Mouse (Mus musculus) lung, postnatal 25 days (tissue): ENCODE results near the gene Mical2.

Experiments
- DNase-seq: peaks from one replicate; pipeline ENCODE4 v3.0.0; 2022; ENCODE audit warnings: low spot score

The Mical2 gene

GRCm38 (mm10) chr7:112209621-112210020, 16.0 kb upstream of the Mical2 start:
- no peak for DNase-seq

- DNase-seq, result peak; percentile 90
Measured at GRCm38 (mm10) chr7:112212921-112213721, 12.5 kb upstream of the Mical2 start.

GRCm38 (mm10) chr7:112215871-112216270, 9.8 kb upstream of the Mical2 start:
- DNase-seq, result no peak

GRCm38 (mm10) chr7:112216720-112217119, 8.9 kb upstream of the Mical2 start:
- DNase-seq, result no peak

GRCm38 (mm10) chr7:112217208-112217607, 8.4 kb upstream of the Mical2 start:
- peak; percentile 80 for DNase-seq

- no peak for DNase-seq
Measured at GRCm38 (mm10) chr7:112222733-112223524, 2.7 kb upstream of the Mical2 start.

DNA sequence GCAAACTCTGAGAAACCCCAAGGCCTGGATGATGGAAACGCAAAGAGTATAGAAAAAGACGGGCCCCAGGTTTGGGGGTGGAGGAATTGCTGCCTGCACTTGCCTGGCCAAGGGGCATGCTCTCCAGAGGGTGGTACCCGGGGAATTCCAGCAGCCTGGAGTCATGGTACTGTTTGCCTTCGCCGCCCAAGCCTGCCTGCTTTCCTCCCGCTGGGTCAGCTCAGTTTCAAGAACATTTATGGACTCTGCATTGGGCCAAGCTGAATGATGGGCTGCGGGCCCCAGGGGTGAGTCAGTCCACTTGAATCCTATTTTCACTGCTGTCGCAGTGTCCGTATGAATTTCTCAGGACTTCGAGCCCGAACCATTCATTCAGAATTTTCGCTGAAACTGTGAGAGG, 802 bp upstream of the Mical2 start:
- DNase-seq, result no peak

GRCm38 (mm10) chr7:112226446-112227265, 1.0 kb downstream of the Mical2 start:
- DNase-seq, result peak; percentile 76

GRCm38 (mm10) chr7:112227266-112227562, 1.6 kb downstream of the Mical2 start:
- no peak for DNase-seq

- DNase-seq, result no peak
Measured at GRCm38 (mm10) chr7:112228827-112229498, 3.3 kb downstream of the Mical2 start.

DNA sequence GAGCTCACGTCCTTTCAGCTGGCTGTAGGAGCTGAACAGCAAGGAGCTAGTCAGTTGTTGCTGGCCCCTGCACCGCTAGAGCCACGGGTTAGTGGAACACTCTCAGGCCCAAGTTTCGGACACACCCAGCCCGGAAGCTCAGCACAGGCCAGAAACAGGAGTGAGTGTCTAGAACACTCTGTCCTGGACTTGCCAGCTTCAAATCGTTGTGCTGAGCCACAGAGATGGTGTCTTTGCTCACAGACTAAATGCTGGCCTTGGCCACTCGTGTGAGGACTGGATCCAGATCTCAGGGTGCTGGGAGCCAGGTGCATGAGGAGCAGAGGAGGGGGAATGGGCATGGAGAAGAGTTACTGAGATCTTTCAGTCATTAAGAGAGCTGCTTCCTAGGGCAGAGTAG, 6.1 kb downstream of the Mical2 start:
- DNase-seq, result peak; percentile 75

DNA sequence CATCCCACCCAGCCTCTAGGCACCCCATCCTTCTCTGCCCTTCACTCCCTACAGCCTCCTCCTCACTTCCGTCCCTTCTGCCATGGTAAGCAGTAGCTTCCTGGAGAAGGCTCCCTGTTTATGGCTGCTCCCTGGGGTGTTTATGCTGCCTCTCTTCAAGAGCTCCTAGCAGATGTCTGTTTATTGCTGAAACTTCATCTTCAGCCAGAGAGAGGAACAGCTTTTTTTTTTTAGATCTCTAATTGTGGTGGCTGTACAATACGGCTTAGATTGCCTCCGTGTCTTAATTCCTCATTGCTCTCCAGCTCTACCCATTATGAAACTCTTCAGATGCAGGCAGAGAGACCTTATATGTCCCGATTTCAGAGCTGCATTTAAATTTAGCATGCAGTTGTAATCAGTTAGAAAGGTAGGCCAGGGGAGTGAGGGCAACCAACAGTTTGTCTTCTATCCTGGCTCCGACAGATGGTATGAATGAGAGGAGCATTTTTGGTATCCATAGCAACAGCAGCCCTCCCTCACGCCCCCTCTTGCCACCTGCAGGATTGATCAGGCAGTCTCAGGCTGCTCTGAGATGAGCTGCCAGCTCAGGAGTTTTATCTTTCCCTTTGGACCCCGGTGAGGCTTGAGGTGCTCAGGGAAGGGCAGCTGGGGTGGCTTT, 7.8 kb downstream of the Mical2 start:
- peak; percentile 70 for DNase-seq

DNA sequence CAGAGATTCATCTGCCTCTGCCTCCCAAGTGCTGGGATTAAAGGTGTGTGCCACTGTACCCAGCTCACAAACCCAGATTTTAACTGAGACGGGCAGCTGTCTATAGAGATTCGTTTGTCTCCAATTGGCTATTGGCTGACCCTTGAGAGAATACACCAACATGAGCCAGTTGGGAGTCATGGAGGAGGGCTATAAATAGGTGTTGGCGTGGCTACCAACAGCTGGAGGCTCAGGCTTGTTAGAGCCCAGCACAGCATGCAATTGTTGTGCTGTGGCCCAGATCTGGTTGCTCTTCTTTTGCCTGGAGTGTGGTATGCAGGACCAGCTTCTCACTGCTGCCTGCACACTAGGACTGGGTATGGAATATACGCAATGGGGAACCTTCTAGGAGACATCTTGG, 8.8 kb downstream of the Mical2 start:
- DNase-seq, result no peak

DNA sequence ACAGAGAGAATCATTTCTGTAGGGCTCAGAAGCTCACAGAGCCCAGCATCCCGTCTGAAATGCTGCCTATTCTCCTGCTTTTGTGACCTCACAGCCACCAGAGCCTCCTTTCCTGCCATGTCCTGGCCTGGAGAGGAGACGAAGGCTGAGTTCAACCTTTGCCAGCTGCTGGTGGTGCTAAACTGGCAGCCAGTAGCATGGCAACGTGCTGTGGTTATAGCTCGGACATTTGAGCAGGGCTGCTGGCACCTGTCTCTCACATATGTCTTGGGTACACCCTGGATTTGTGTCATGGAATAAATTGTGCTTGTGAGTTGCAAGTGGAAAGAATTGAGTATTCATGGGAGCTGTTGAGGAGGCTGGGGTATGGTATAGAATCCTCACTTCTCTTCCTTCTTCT, 9.8 kb downstream of the Mical2 start:
- DNase-seq, result no peak

DNA sequence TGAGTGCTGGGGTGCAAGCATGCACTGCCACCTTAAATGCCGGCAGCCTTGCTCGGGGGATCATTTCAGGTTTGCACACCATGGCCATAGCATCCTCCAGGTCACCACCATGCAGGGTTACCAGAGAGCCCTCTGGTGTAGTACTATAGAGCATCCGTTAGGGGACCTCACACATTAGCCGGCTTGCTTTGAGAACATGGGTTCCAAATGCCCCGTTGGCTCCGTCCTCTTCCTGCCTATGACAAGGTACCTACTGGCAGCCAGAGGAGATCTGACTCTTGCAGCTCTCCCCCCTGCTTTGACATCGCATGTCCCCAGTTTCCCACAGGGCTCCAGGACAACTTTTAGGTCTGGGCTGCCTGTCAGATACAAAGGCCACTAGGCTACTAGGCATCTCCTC, 11.6 kb downstream of the Mical2 start:
- no peak for DNase-seq

- DNase-seq, result peak; percentile 62
Measured at GRCm38 (mm10) chr7:112237868-112238267, 12.2 kb downstream of the Mical2 start.

GRCm38 (mm10) chr7:112238768-112239728, 13.4 kb downstream of the Mical2 start:
- DNase-seq, result peak; percentile 90

GRCm38 (mm10) chr7:112240748-112241147, 15.1 kb downstream of the Mical2 start:
- DNase-seq, result no peak

GRCm38 (mm10) chr7:112241211-112241944, 15.7 kb downstream of the Mical2 start:
- DNase-seq, result no peak

GRCm38 (mm10) chr7:112241945-112242329, 16.3 kb downstream of the Mical2 start:
- no peak for DNase-seq
